Mouse (Mus musculus): ENCODE data around the gene Fam102b.

GRCm38 (mm10) chr3:109008180-109008579 is 19.2 kb downstream of the Fam102b start:
- TF ChIP-seq CTCF (IDR thresholded peaks at IDR 0.05; ENCODE audit: control insufficient read depth, insufficient read depth, insufficient read length) (no peak), MAX (IDR thresholded peaks at IDR 0.05) (no peak), CEBPB (IDR thresholded peaks at IDR 0.05; ENCODE audit: low read depth) (no peak), MYOG (IDR thresholded peaks at IDR 0.05; ENCODE audit: control insufficient read depth, extremely low read depth, insufficient read length) (no peak), USF1 (IDR thresholded peaks at IDR 0.05; ENCODE audit: low read depth) (no peak), MYOD1 (IDR thresholded peaks at IDR 0.05; ENCODE audit: control insufficient read depth, insufficient read length, low read depth) (no peak), FOSL1 (IDR thresholded peaks at IDR 0.05; ENCODE audit: insufficient read depth, low read length, poor library complexity, severe bottlenecking) (no peak)
